Mouse (Mus musculus): Measurements from ENCODE around the gene Gm10668.
"Not testable (repeated sequence)": the region's sequence is repeated elsewhere in the genome, so short reads cannot be mapped to it uniquely, and the experiment has no call there.

Gene Gm10668

GRCm38 (mm10) chr7:20730524-20730923 is at the start of gene Gm10668:
Gene Gm10668 (minus strand): TSS chr7:20730624.
- not testable (repeated sequence) for DNase-seq (ENCODE audit: low spot score)

GRCm38 (mm10) chr7:20770885-20771284 is 40.5 kb upstream of the Gm10668 start, which contains the start of gene Vmn1r112:
Gene Vmn1r112 (plus strand): TSS chr7:20771185.
- DNase-seq (ENCODE audit: low spot score), result not testable (repeated sequence)

GRCm38 (mm10) chr7:20703116-20703515 is 27.3 kb downstream of the Gm10668 start, which contains the start of gene Vmn1r111:
Gene Vmn1r111 (minus strand): TSS chr7:20703216.
- not testable (repeated sequence) for DNase-seq (ENCODE audit: low spot score)

Data from layer of hippocampus, adult 9-10 months (tissue).